Mouse (Mus musculus) lung, adult 2 months (tissue): Measurements from ENCODE around the gene Sbf1.

Source experiments
- CTCF ChIP-seq: fragments of 200-500 bp; IDR thresholded peaks from 2 replicates; pipeline ENCODE4 v1.5.1; 2011; ENCODE audit warnings: mild to moderate bottlenecking, low read length, control low read depth; ENCODE audit not compliant: insufficient read depth
- POLR2A ChIP-seq: fragments of 200-500 bp; IDR thresholded peaks from 2 replicates; pipeline ENCODE4 v1.6.1; 2011; ENCODE audit warnings: low read depth, mild to moderate bottlenecking, control low read depth, low read length, borderline replicate concordance; ENCODE audit errors: extremely low read depth

- TF ChIP-seq CTCF (no peak), POLR2A (no peak)
Measured at GRCm38 (mm10) chr15:89239751-89240392, 75.2 kb downstream of the Sbf1 start.
